Mouse (Mus musculus) MEL (cell line): Measurements from ENCODE around the gene Lypd6b. TPM values are rescaled to one million over a fixed set of nuclear protein-coding genes. Genes with fewer than 3 reads are reported as not detected.

Source experiments
- DNase-seq: peaks from one replicate; pipeline ENCODE4 v3.0.0; 2011; ENCODE audit warnings: low read depth, low spot score
- H3K27ac ChIP-seq: 2 replicates; pipeline ENCODE4 v1.5.1; 2012; ENCODE audit warnings: low read depth, mild to moderate bottlenecking, control low read depth, low read length, moderate library complexity; ENCODE audit not compliant: control insufficient read depth
- H3K27me3 ChIP-seq, 2 experiments: fragments of 150-350 bp in 1 of 2; sonication (generic) in 1 of 2; 2 replicates each; pipeline ENCODE4 v1.6.1; 2012; ENCODE audit warnings: low read length in 2 of 2, mild to moderate bottlenecking in 2 of 2, improper control_type of control experiment in 1 of 2, moderate library complexity in 1 of 2; ENCODE audit not compliant: insufficient read depth in 2 of 2, control insufficient read depth in 1 of 2
- H3K36me3 ChIP-seq, 2 experiments: 2 replicates each; pipeline ENCODE4 v1.6.1; 2012 to 2014; ENCODE audit warnings: low read length in 2 of 2, improper control_type of control experiment in 1 of 2, inconsistent platforms in 1 of 2, mild to moderate bottlenecking in 1 of 2; ENCODE audit not compliant: insufficient read depth in 2 of 2, control insufficient read depth in 1 of 2
- H3K4me1 ChIP-seq, 2 experiments: fragments of 150-350 bp in 1 of 2; sonication (generic) in 1 of 2; 2 replicates each; pipeline ENCODE4 v1.6.1; 2012; ENCODE audit warnings: low read length in 2 of 2, improper control_type of control experiment in 1 of 2, mild to moderate bottlenecking in 1 of 2; ENCODE audit not compliant: insufficient read depth in 2 of 2, control insufficient read depth in 1 of 2
- H3K4me3 ChIP-seq, 2 experiments: fragments of 150-350 bp in 1 of 2; sonication (generic) in 1 of 2; 2 replicates each; pipeline ENCODE4 v1.5.1; 2012; ENCODE audit warnings: low read depth in 2 of 2, low read length in 2 of 2, mild to moderate bottlenecking in 2 of 2, moderate library complexity in 2 of 2, control low read depth in 1 of 2, improper control_type of control experiment in 1 of 2; ENCODE audit not compliant: control insufficient read depth in 1 of 2, insufficient read depth in 1 of 2
- H3K79me2 ChIP-seq: 2 replicates; pipeline ENCODE4 v1.6.1; 2012; ENCODE audit warnings: mild to moderate bottlenecking, low read length, moderate library complexity; ENCODE audit not compliant: control insufficient read depth, poor library complexity, insufficient read depth
- H3K9ac ChIP-seq: 2 replicates; pipeline ENCODE4 v1.6.1; 2012; ENCODE audit warnings: low read depth, mild to moderate bottlenecking, control low read depth, low read length, moderate library complexity; ENCODE audit not compliant: control insufficient read depth, poor library complexity, severe bottlenecking
- H3K9me3 ChIP-seq: fragments of 150-350 bp; sonication (generic); replicated peaks from 2 replicates; pipeline ENCODE4 v1.6.1; 2012; ENCODE audit warnings: mild to moderate bottlenecking, low read length, improper control_type of control experiment, moderate library complexity; ENCODE audit not compliant: insufficient read depth
- BHLHE40 ChIP-seq: IDR thresholded peaks from 2 replicates; pipeline ENCODE4 v1.6.1; 2012; ENCODE audit warnings: low read depth, mild to moderate bottlenecking, inconsistent platforms, low read length, improper control_type of control experiment, borderline replicate concordance
- CTCF ChIP-seq, 3 experiments: IDR thresholded peaks in 2 of 3; conservative IDR thresholded peaks in 1 of 3; 2 replicates each; pipeline ENCODE4 v1.5.1; 2011 to 2012; ENCODE audit warnings: low read length in 3 of 3, low read depth in 2 of 3, mild to moderate bottlenecking in 2 of 3, improper control_type of control experiment in 1 of 3, inconsistent platforms in 1 of 3, mixed read lengths in 1 of 3, moderate library complexity in 1 of 3; ENCODE audit not compliant: control insufficient read depth in 1 of 3, insufficient read depth in 1 of 3, poor library complexity in 1 of 3, severe bottlenecking in 1 of 3
- E2F4 ChIP-seq: IDR thresholded peaks from 2 replicates; pipeline ENCODE4 v1.6.1; 2011; ENCODE audit warnings: low read depth, low read length, improper control_type of control experiment, borderline replicate concordance
- ELF1 ChIP-seq: IDR thresholded peaks from 2 replicates; pipeline ENCODE4 v1.6.1; 2014; ENCODE audit warnings: low read depth, mild to moderate bottlenecking, inconsistent platforms, low read length, improper control_type of control experiment, moderate library complexity
- EP300 ChIP-seq, 2 experiments: IDR thresholded peaks; 2 replicates each; pipeline ENCODE4 v1.6.1; 2011; ENCODE audit warnings: improper control_type of control experiment in 2 of 2, low read length in 2 of 2, low read depth in 1 of 2, mild to moderate bottlenecking in 1 of 2
- ETS1 ChIP-seq: IDR thresholded peaks from 2 replicates; pipeline ENCODE4 v1.6.1; 2012; ENCODE audit warnings: low read depth, mild to moderate bottlenecking, inconsistent platforms, low read length, improper control_type of control experiment, moderate library complexity
- GATA1 ChIP-seq: IDR thresholded peaks from 2 replicates; pipeline ENCODE4 v1.6.1; 2011; ENCODE audit warnings: low read depth, low read length, improper control_type of control experiment
- KAT2A ChIP-seq: conservative IDR thresholded peaks from 2 replicates; pipeline ENCODE4 v1.6.1; 2012; ENCODE audit warnings: low read depth, low read length, improper control_type of control experiment, inconsistent platforms
- MAZ ChIP-seq: IDR thresholded peaks from 2 replicates; pipeline ENCODE4 v1.6.1; 2012; ENCODE audit warnings: low read depth, mild to moderate bottlenecking, inconsistent platforms, low read length, improper control_type of control experiment
- MXI1 ChIP-seq: IDR thresholded peaks from 2 replicates; pipeline ENCODE4 v1.6.1; 2011; ENCODE audit warnings: mild to moderate bottlenecking, low read depth, low read length, improper control_type of control experiment
- MYC ChIP-seq: IDR thresholded peaks from 2 replicates; pipeline ENCODE4 v1.6.1; 2011; ENCODE audit warnings: low read depth, mild to moderate bottlenecking, low read length, improper control_type of control experiment, moderate library complexity
- NELFE ChIP-seq: IDR thresholded peaks from 2 replicates; pipeline ENCODE4 v1.6.1; 2011; ENCODE audit warnings: low read depth, low read length, improper control_type of control experiment
- NRF1 ChIP-seq: IDR thresholded peaks from 2 replicates; pipeline ENCODE4 v1.6.1; 2014; ENCODE audit warnings: low read depth, mild to moderate bottlenecking, inconsistent platforms, low read length, improper control_type of control experiment, moderate library complexity; ENCODE audit not compliant: poor library complexity, insufficient read depth, severe bottlenecking
- POLR2A ChIP-seq, 2 experiments: IDR thresholded peaks; 2 replicates each; pipeline ENCODE4 v1.6.1; 2011 to 2012; ENCODE audit warnings: low read length in 2 of 2, mild to moderate bottlenecking in 2 of 2, control low read depth in 1 of 2, improper control_type of control experiment in 1 of 2, low read depth in 1 of 2, moderate library complexity in 1 of 2; ENCODE audit not compliant: control insufficient read depth in 1 of 2, insufficient read depth in 1 of 2, poor library complexity in 1 of 2
- POLR2AphosphoS5 ChIP-seq: IDR thresholded peaks from 2 replicates; pipeline ENCODE4 v1.6.1; 2012; ENCODE audit warnings: low read depth, borderline replicate concordance, mild to moderate bottlenecking, inconsistent platforms, low read length, moderate library complexity, mixed read lengths
- RAD21 ChIP-seq: IDR thresholded peaks from 2 replicates; pipeline ENCODE4 v1.6.1; 2011; ENCODE audit warnings: mild to moderate bottlenecking, low read depth, low read length, improper control_type of control experiment
- RCOR1 ChIP-seq: IDR thresholded peaks from 2 replicates; pipeline ENCODE4 v1.6.1; 2012; ENCODE audit warnings: low read depth, mild to moderate bottlenecking, inconsistent platforms, low read length, improper control_type of control experiment
- SIN3A ChIP-seq: IDR thresholded peaks from 2 replicates; pipeline ENCODE4 v1.6.1; 2012; ENCODE audit warnings: low read length, improper control_type of control experiment, inconsistent platforms
- SMC3 ChIP-seq: IDR thresholded peaks from 2 replicates; pipeline ENCODE4 v1.6.1; 2011; ENCODE audit warnings: low read depth, low read length, improper control_type of control experiment
- TAL1 ChIP-seq: IDR thresholded peaks from 2 replicates; pipeline ENCODE4 v1.6.1; 2012; ENCODE audit warnings: mild to moderate bottlenecking, inconsistent platforms, low read length, moderate library complexity, mixed read lengths
- TBP ChIP-seq: IDR thresholded peaks from 2 replicates; pipeline ENCODE4 v1.8.0; 2011; ENCODE audit warnings: low read depth, low read length, improper control_type of control experiment
- ZC3H11A ChIP-seq: IDR thresholded peaks from 2 replicates; pipeline ENCODE4 v1.6.1; 2012; ENCODE audit warnings: low read depth, mild to moderate bottlenecking, inconsistent platforms, low read length, improper control_type of control experiment
- ZKSCAN1 ChIP-seq: IDR thresholded peaks from 2 replicates; pipeline ENCODE4 v1.6.1; 2012; ENCODE audit warnings: low read depth, mild to moderate bottlenecking, inconsistent platforms, low read length, improper control_type of control experiment, moderate library complexity
- ZMIZ1 ChIP-seq: IDR thresholded peaks from 2 replicates; pipeline ENCODE4 v1.6.1; 2012; ENCODE audit warnings: low read depth, mild to moderate bottlenecking, inconsistent platforms, low read length, improper control_type of control experiment, moderate library complexity
- polyA plus RNA-seq, 2 experiments: library from polyadenylated mRNA; stranded (reverse) in 1 of 2; unstranded in 1 of 2; fragments of >175 nt in 1 of 2; fragments of >200 nt in 1 of 2; gene quantifications; 2 replicates each; pipeline versions ENCODE4 v1.2.1 to v1.2.4; 2012; ENCODE audit warnings: low replicate concordance in 2 of 2, low read depth in 1 of 2; ENCODE audit not compliant: insufficient read length in 2 of 2, insufficient read depth in 1 of 2, missing spikeins in 1 of 2
- total RNA-seq: library from RNA; depleted of rRNA; stranded (reverse); fragments of 300-350 nt; gene quantifications from 2 replicates; pipeline ENCODE4 v1.2.3, GENCODE M21; 2012

Gene Lypd6b
- total and polyA plus RNA-seq, 3 experiments, result not detected

GRCm38 (mm10) chr2:49751544-49752210 lies 35.8 kb upstream of the Lypd6b start:
- Histone ChIP-seq H3K79me2 (no peaks in the 10 kb centered on the region), H3K9ac (no peak overlapping the region)
- TF ChIP-seq ETS1 (no peak), MYC (no peak)
- TF ChIP-seq, all 39 proteins: peak for 0
- Histone ChIP-seq H3K9me3 (no peaks in the 10 kb centered on the region), H3K4me1 (peaks cover 0 to 3% of the 10 kb centered on the region in 2 experiments; a peak in 2 of 4 replicates), H3K36me3 (no peaks in the 10 kb centered on the region), H3K4me3 (no peak overlapping the region), H3K27me3 (no peaks in the 10 kb centered on the region), H3K27ac (no peak overlapping the region)
- no peak for DNase-seq

GRCm38 (mm10) chr2:49752211-49752607 lies 35.3 kb upstream of the Lypd6b start:
- Histone ChIP-seq H3K4me3 (no peak overlapping the region), H3K27ac (no peak overlapping the region), H3K4me1 (peaks cover 0 to 3% of the 10 kb centered on the region in 2 experiments; a peak in 2 of 4 replicates)

DNA sequence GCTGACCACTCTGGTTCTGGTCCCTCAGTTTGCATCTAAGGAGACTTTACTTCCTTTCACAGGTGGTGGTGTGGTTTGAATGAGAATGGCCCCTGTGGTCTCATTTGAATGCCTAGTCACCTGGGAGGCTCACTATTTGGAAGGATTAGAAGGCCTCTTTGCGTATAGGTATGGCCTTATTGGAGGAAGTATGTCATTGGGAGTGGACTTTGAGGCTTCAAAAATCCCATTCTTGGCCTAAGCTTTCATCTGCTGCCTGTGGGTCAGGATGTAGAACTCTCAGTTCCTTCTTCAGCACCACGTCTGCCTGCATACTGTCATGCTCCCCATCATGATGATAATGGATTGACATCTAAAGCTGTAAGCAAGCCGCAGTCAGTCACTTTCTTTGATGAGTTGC lies 34.4 kb upstream of the Lypd6b start:
- Histone ChIP-seq H3K4me3 (no peak overlapping the region), H3K36me3 (no peaks in the 10 kb centered on the region), H3K4me1 (peaks cover 0 to 3% of the 10 kb centered on the region in 2 experiments; a peak in 2 of 4 replicates), H3K27me3 (no peaks in the 10 kb centered on the region), H3K9me3 (no peaks in the 10 kb centered on the region), H3K27ac (no peak overlapping the region), H3K79me2 (no peaks in the 10 kb centered on the region), H3K9ac (no peak overlapping the region)
- TF ChIP-seq RAD21 (no peak), MXI1 (no peak), KAT2A (no peak), MAZ (no peak), TAL1 (no peak), POLR2A (IDR thresholded peaks at IDR 0.05; ENCODE audit: control insufficient read depth in 1 of 2, insufficient read depth in 1 of 2, low read depth in 1 of 2, low read length in 2 of 2, poor library complexity in 1 of 2) (no peak), EP300 (IDR thresholded peaks at IDR 0.05; ENCODE audit: low read depth in 1 of 2, low read length in 2 of 2) (no peak)
- DNase-seq, result no peak

More at GRCm38 (mm10) chr2:49752211-49752607, 35.3 kb upstream of the Lypd6b start:
- no peaks in the 10 kb centered on the region for H3K9me3 ChIP-seq
- TF ChIP-seq NELFE, result no peak
- no peak for TF ChIP-seq POLR2A (IDR thresholded peaks at IDR 0.05; ENCODE audit: control insufficient read depth in 1 of 2, insufficient read depth in 1 of 2, low read depth in 1 of 2, low read length in 2 of 2, poor library complexity in 1 of 2)
- no peak for TF ChIP-seq ZMIZ1
- TF ChIP-seq TBP, result no peak
- no peak for TF ChIP-seq SIN3A
- TF ChIP-seq CTCF (IDR thresholded peaks at IDR 0.05 in 2 of 3, conservative IDR thresholded peaks at IDR 0.05 in 1 of 3; ENCODE audit: control insufficient read depth in 1 of 3, insufficient read depth in 1 of 3, low read depth in 2 of 3, low read length in 3 of 3, poor library complexity in 1 of 3, severe bottlenecking in 1 of 3), result no peak
- no peak for TF ChIP-seq RAD21
- no peak for TF ChIP-seq ETS1
- no peak for TF ChIP-seq TAL1
- no peak for TF ChIP-seq KAT2A
- TF ChIP-seq ZC3H11A, result no peak
- TF ChIP-seq RCOR1, result no peak
- TF ChIP-seq GATA1, result no peak
- no peak for TF ChIP-seq BHLHE40
- TF ChIP-seq SMC3, result no peak
- no peak for TF ChIP-seq ZKSCAN1
- no peak for TF ChIP-seq NRF1
- no peak for TF ChIP-seq E2F4
- TF ChIP-seq POLR2AphosphoS5, result no peak
- no peak for TF ChIP-seq ELF1
- TF ChIP-seq, all 39 proteins: peak for 0
- no peak overlapping the region for H3K9ac ChIP-seq
- H3K79me2 ChIP-seq, result no peaks in the 10 kb centered on the region
- H3K36me3 ChIP-seq, result no peaks in the 10 kb centered on the region
- H3K27me3 ChIP-seq, result no peaks in the 10 kb centered on the region
- no peak for DNase-seq
